Mouse (Mus musculus) intestine, embryonic 15.5 days (tissue): Measurements from ENCODE around the gene Parn. TPM values are rescaled to one million over a fixed set of nuclear protein-coding genes. Genes with fewer than 3 reads are reported as not detected.

Source experiments
- ATAC-seq: fragments of 200-750 bp; cut with Nextera tagmentation; 2 replicates; pipeline ENCODE4 v1.8.0; 2017; ENCODE audit warnings: moderate TSS enrichment, moderate library complexity
- H3K27ac ChIP-seq: fragments of 300-500 bp; sonication (generic); 2 replicates; pipeline ENCODE4 v1.5.1; 2015; ENCODE audit warnings: mild to moderate bottlenecking, inconsistent platforms
- H3K27me3 ChIP-seq: fragments of 300-500 bp; sonication (generic); replicated peaks from 2 replicates; pipeline ENCODE4 v1.6.1; 2015; ENCODE audit warnings: inconsistent platforms
- H3K36me3 ChIP-seq: fragments of 300-500 bp; sonication (generic); 2 replicates; pipeline ENCODE4 v1.6.1; 2015; ENCODE audit warnings: inconsistent platforms
- H3K4me1 ChIP-seq: fragments of 300-500 bp; sonication (generic); replicated peaks from 2 replicates; pipeline ENCODE4 v1.6.1; 2015; ENCODE audit warnings: inconsistent platforms
- H3K4me2 ChIP-seq: fragments of 300-500 bp; sonication (generic); replicated peaks from 2 replicates; pipeline ENCODE4 v1.6.1; 2015; ENCODE audit warnings: mild to moderate bottlenecking, inconsistent platforms
- H3K4me3 ChIP-seq: fragments of 300-500 bp; sonication (generic); replicated peaks from 2 replicates; pipeline ENCODE4 v1.5.1; 2015; ENCODE audit warnings: inconsistent platforms
- H3K9ac ChIP-seq: fragments of 300-500 bp; sonication (generic); 2 replicates; pipeline ENCODE4 v1.6.1; 2015; ENCODE audit warnings: inconsistent platforms
- H3K9me3 ChIP-seq: fragments of 300-500 bp; sonication (generic); 2 replicates; pipeline ENCODE4 v1.6.1; 2016; ENCODE audit warnings: inconsistent platforms
- WGBS: fragments of 180-500 bp; shearing (Covaris S2); methylation state at CpG from one replicate; pipeline ENCODE4 v1.1.7; 2015; 5-methylcytosine and 5-hydroxymethylcytosine counted together
- polyA plus RNA-seq: library from polyadenylated mRNA; unstranded; fragments of >200 nt; fragmentation: Nextera tagmentation; extraction: Ambion mirVana; gene quantifications from 2 replicates; pipeline ENCODE4 v1.2.1, GENCODE M21; 2015

The Parn gene
- polyA plus RNA-seq, 1 experiment from 2014 or later: 38.7 TPM

GRCm38 (mm10) chr16:13504476-13504875 lies 163.5 kb downstream of the Parn start:
- H3K4me2 ChIP-seq: no peak overlapping the region
- WGBS: 84% methylated on average over 3 of the region's 3 CpGs
- no peak overlapping the region for H3K27ac ChIP-seq
- ATAC-seq: no peak
- no peak overlapping the region for H3K9ac ChIP-seq
- no peak overlapping the region for H3K4me3 ChIP-seq
- no peaks in the 10 kb centered on the region for H3K36me3 ChIP-seq
- no peaks in the 10 kb centered on the region for H3K9me3 ChIP-seq
- H3K27me3 ChIP-seq: no peaks in the 10 kb centered on the region
- no peaks in the 10 kb centered on the region for H3K4me1 ChIP-seq

GRCm38 (mm10) chr16:13498923-13499322 lies 169.0 kb downstream of the Parn start:
- Histone ChIP-seq H3K27ac (no peak overlapping the region), H3K27me3 (no peaks in the 10 kb centered on the region), H3K4me1 (no peaks in the 10 kb centered on the region), H3K4me2 (no peak overlapping the region), H3K36me3 (no peaks in the 10 kb centered on the region), H3K9me3 (no peaks in the 10 kb centered on the region), H3K9ac (no peak overlapping the region), H3K4me3 (no peak overlapping the region)
- WGBS: 92% methylated on average over 3 of the region's 3 CpGs
- ATAC-seq: no peak

GRCm38 (mm10) chr16:13493981-13494380 lies 174.0 kb downstream of the Parn start:
- no peaks in the 10 kb centered on the region for H3K9me3 ChIP-seq
- ATAC-seq: no peak
- WGBS: 91% methylated on average over 3 of the region's 3 CpGs
- H3K27ac ChIP-seq: no peak overlapping the region
- H3K9ac ChIP-seq: no peak overlapping the region
- no peaks in the 10 kb centered on the region for H3K27me3 ChIP-seq
- H3K4me2 ChIP-seq: no peak overlapping the region
- no peak overlapping the region for H3K4me3 ChIP-seq
- H3K4me1 ChIP-seq: no peaks in the 10 kb centered on the region
- no peaks in the 10 kb centered on the region for H3K36me3 ChIP-seq

GRCm38 (mm10) chr16:13492996-13493395 lies 175.0 kb downstream of the Parn start:
- no peaks in the 10 kb centered on the region for H3K9me3 ChIP-seq
- H3K27ac ChIP-seq: no peak overlapping the region
- no peak overlapping the region for H3K4me2 ChIP-seq
- H3K4me3 ChIP-seq: no peak overlapping the region
- H3K4me1 ChIP-seq: no peaks in the 10 kb centered on the region
- ATAC-seq: no peak
- H3K36me3 ChIP-seq: no peaks in the 10 kb centered on the region
- H3K27me3 ChIP-seq: no peaks in the 10 kb centered on the region
- no peak overlapping the region for H3K9ac ChIP-seq
- 63% methylated on average over 3 of the region's 3 CpGs for WGBS

- H3K4me1 ChIP-seq: no peaks in the 10 kb centered on the region
- no peak for ATAC-seq
- H3K9ac ChIP-seq: no peak overlapping the region
- no peaks in the 10 kb centered on the region for H3K9me3 ChIP-seq
- H3K36me3 ChIP-seq: no peaks in the 10 kb centered on the region
- H3K27me3 ChIP-seq: no peaks in the 10 kb centered on the region
- no peak overlapping the region for H3K4me2 ChIP-seq
- no peak overlapping the region for H3K27ac ChIP-seq
- H3K4me3 ChIP-seq: no peak overlapping the region
- WGBS: 61% methylated on average over 3 of the region's 3 CpGs
Observed at GRCm38 (mm10) chr16:13491776-13492175, 176.2 kb downstream of the Parn start.

Other genes with a start within 250 kb of the Parn start
- gene Bfar, start 3.7 kb upstream of the Parn start, polyA plus RNA-seq: 38.1 and 38.7 TPM in 2 replicates
- 3.7 and 4.7 TPM in 2 replicates for gene 3110001I22Rik, start 3.8 kb upstream of the Parn start, polyA plus RNA-seq
- gene Pla2g10, start 62.8 kb upstream of the Parn start, polyA plus RNA-seq: 4.8 and 7.9 TPM in 2 replicates
- gene Rrn3, start 112.5 kb upstream of the Parn start, polyA plus RNA-seq: 49.8 and 54.5 TPM in 2 replicates
- 147 and 152 TPM in 2 replicates for gene Ntan1, start 150.7 kb upstream of the Parn start, polyA plus RNA-seq
- 93.2 and 100.0 TPM in 2 replicates for gene Pdxdc1, start 235.0 kb upstream of the Parn start, polyA plus RNA-seq
- gene Mpv17l, start 235.0 kb upstream of the Parn start, polyA plus RNA-seq: 10.8 and 17.0 TPM in 2 replicates